Mouse (Mus musculus): ENCODE data around the gene BC024063.
"Not testable (repeated sequence)": the region's sequence is repeated elsewhere in the genome, so short reads cannot be mapped to it uniquely, and the experiment has no call there.

Gene BC024063

GRCm38 (mm10) chr10:82082728-82083621 lies at the start of gene BC024063:
BC024063 (plus strand) TSS chr10:82083353.
- peak; percentile 83 for DNase-seq (ENCODE audit: low read depth, low spot score)

- DNase-seq (ENCODE audit: low read depth, low spot score), result no peak
Observed at GRCm38 (mm10) chr10:82042191-82042590, 41.0 kb upstream of the BC024063 start.

- no peak for DNase-seq (ENCODE audit: low read depth, low spot score)
Observed at GRCm38 (mm10) chr10:82046603-82047002, 36.5 kb upstream of the BC024063 start.

- DNase-seq (ENCODE audit: low read depth, low spot score), result peak; percentile 88
Observed at GRCm38 (mm10) chr10:82047597-82048459, 35.3 kb upstream of the BC024063 start, which contains the start of gene Zfp873. Zfp873 (plus strand) TSS chr10:82048123.

- not testable (repeated sequence) for DNase-seq (ENCODE audit: low read depth, low spot score)
Observed at GRCm38 (mm10) chr10:82048460-82048804, 34.7 kb upstream of the BC024063 start.

GRCm38 (mm10) chr10:82083622-82083971 lies 444 bp downstream of the BC024063 start:
- DNase-seq (ENCODE audit: low read depth, low spot score), result not testable (repeated sequence)

- DNase-seq (ENCODE audit: low read depth, low spot score), result no peak
Observed at GRCm38 (mm10) chr10:82117206-82117605, 34.1 kb downstream of the BC024063 start.

- peak; percentile 85 for DNase-seq (ENCODE audit: low read depth, low spot score)
Observed at GRCm38 (mm10) chr10:82127850-82128401, 44.8 kb downstream of the BC024063 start, which contains the start of gene AU041133. AU041133 (plus strand) TSS chr10:82128013.

GRCm38 (mm10) chr10:82145282-82145681 lies 62.1 kb downstream of the BC024063 start:
- no peak for DNase-seq (ENCODE audit: low read depth, low spot score)

- no peak for DNase-seq (ENCODE audit: low read depth, low spot score)
Observed at GRCm38 (mm10) chr10:82147571-82147970, 64.4 kb downstream of the BC024063 start.
